Mouse (Mus musculus) frontal cortex, postnatal 10 days (tissue): ENCODE data around the gene Slc22a4.
"Not testable (repeated sequence)": the region's sequence is repeated elsewhere in the genome, so short reads cannot be mapped to it uniquely, and the experiment has no call there.

Experiments used
- DNase-seq, 2 experiments: peaks; one replicate each; pipeline ENCODE4 v3.0.0; 2022; ENCODE audit warnings: low spot score in 2 of 2, mixed read lengths in 1 of 2

The Slc22a4 gene

DNA sequence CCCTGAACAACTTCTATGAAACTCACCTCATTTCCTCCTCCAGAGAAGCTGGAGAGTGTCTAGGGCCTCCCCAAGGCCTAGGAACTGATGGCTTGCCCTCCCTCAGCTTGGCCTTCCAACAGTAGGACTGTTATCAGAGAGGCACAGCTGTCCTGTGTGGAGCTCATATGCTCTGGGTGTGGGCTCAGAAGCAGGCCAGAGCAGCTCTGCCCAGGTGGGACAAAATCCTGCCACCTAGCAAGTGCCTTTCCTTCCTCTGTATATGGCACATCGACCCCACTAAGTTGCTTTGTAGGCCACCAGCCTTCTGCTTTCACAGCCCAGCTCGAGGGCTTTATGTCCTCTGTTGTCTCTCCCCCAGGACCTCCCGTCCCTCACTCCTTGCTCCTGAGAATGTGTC, 23.2 kb downstream of the Slc22a4 start:
- no peak for DNase-seq

DNA sequence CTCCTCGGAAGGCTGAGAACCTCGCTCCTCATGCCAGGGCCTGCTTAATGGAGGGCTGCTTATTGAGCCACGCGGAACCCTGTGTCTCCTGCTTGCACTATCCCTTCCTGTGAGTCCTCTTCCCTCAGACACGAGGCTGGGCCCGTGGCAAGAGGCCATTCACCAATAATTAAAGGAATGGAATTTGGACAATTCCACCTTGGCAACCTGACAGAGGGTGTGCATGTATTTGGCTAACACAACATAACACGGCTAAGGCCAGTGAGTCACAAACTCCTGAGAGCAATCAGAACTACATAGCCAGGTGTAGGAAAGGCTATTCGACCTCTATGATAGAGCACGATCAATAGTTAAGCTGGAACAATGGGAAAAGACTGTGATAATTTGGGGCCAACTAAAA, 23.7 kb downstream of the Slc22a4 start:
- DNase-seq, result no peak

DNA sequence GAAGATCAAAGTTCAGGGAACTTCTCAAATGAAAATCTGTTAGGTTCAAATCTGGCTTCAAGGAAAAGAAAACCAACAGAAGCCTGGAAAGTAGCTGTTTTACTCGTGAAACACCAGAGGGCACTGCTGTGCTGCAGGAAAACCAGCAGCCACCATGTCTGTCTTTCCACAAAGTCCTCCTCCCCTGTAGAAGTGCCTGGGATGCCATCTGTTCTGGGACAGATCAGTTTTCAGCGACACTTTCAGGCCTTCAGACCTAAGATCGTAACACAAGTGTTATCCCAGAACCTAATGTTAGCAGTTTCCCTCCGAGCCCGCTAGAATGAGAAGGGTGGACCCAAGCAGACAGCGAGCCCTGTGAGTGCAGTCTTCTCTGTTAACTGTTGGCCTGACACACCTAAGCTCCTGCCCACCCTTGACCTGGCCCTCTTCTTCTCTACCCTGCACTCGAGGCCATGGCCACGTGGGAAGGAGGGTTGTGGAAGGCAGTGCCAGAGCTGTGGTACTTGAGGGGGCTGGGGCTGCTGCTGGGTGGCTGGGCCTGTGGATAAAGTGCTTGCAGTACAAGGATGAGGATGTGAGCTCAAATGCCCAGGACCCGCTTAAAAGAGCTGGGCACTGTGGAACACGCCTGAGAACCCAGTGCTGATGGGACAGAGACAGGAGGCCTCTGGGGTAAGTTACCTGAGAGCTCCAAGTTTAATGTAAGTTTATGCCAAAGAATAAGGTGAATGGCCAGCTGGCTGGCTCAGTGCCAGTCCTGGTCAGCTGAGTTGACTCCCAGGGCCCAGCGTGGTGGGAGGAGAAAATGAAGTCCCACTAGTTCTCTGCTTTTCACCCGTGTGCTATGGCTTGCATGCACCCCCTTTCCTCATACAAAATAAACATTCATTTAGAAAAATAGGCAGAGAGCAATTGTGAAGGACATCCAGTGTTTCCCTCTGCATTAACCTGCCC, 24.9 kb downstream of the Slc22a4 start:
- peak in 1 of 2 experiments; percentile 60 for DNase-seq

DNA sequence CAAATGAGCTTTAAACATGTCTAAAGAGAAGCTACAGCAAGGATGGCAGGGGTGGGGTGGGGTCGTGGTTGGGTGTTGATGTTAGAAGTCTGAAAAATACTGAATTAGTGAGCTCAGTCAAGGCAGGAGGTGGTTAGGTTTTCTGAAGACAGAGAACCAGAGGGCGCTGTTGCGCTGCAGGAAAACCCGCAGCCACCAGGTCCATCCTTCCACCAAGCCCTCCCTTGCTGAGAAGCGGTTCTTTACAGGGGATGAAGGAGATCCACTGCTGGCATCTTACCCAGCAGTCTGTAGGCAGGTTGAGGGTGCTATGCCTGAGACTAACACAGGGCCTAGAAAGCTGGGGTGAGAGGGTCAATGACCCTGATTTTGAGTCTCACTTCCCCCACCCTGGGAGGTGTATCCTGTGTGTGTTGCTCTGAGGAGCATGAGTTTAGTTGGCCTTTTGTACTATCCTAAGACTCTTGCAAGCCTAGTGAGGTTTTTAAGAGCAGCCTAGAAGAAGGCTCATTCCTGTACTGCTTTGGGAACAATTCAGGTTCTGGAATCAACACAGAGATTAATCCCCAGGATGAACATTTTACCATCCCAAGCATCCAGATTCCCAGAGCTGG, 25.6 kb downstream of the Slc22a4 start:
- peak; percentile 39 to 69 for DNase-seq

DNA sequence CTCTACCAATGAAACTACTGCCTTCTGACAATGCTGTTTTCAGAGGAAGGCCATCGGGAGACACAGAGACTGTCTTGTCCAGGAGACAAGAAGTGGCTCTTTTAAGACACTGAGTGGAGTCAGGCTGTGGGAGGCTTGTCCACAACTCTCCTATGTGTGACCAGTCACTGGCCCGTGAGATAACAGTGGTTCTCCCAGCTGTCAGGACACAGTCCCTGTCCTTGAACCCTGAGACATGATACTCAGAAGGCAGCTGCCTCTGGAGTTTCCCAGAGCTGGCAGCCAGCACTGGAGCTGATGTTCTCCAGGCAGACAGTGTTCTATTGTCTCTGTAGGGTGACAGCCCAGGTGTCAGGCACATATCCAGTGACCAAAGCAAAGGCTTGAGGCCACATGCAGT, 30.2 kb downstream of the Slc22a4 start:
- DNase-seq, result no peak

DNA sequence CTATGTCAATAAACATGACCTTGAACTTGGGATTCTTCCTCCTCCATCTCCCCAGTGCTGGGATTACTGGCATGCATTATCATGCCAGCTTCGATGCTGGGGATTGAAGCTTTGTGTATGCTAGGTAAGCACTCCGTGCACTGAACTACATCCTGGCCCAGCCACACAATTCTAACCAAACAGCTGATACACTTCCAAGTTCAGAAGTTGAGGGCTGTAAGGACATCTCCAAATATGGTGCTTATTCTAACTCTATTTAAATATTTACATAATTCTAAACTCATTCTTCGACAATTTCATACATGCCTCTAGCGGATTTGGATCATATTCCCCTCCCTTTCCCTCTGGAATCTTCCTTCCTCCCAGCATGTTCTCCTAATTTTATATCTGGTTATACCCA, 35.6 kb downstream of the Slc22a4 start:
- DNase-seq, result no peak

DNA sequence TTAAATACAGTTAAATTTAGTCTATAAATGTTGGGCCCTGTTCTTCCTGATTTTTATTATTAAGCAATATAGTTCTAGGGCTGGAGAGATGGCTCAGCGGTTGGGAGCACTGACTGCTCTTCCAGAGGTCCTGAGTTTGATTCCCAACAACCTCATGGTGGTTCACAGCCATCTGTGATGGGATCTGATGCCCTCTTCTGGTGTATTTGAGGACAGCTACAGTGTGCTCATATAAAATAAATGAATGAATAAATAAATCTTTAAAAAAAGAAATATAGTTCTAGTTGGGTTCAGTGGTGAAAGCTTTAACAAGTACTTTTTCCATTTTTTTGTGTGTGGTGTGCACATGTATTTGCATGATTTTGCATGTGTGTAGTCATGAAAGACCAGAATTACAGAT, 38.7 kb downstream of the Slc22a4 start:
- no peak for DNase-seq

DNA sequence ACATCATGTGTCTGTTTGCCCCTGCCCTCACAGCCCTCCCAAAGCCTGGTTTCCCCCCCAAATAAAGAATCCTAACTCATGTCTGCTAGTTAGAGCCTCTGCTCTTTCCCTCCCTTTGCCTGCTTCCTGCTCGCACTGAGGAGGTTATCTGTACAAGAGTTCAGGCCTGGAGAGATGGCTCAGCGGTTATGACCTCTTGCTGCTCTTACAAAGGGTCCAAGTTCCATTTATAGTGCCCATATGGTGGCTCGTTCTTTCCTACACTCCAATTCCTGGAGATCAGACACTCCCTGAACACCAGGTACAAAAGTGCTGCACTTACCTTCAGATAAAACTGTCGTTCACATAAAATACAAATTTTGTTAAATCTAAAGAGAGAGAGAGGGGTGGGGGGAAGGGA, 39.8 kb downstream of the Slc22a4 start:
- DNase-seq, result no peak

DNA sequence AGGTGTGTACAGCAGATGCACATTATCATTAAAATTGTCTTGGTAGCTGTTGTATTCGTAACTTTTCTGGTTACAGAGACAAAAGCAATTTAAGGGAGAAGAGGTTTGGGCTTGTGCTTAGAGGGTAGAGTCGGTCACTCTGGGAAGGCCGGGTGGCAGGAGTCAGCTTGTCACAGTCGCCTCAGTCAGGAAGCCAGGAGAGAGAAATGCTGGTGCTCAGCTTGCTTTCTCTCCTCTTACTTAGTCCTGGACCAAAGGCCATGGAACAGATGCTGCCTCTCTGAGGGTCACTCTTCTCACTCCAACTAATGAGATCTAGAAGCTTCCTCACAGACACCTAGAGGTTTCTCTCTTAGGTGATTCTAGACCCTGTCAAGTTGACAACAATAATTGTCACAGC, 46.5 kb downstream of the Slc22a4 start:
- no peak for DNase-seq

DNA sequence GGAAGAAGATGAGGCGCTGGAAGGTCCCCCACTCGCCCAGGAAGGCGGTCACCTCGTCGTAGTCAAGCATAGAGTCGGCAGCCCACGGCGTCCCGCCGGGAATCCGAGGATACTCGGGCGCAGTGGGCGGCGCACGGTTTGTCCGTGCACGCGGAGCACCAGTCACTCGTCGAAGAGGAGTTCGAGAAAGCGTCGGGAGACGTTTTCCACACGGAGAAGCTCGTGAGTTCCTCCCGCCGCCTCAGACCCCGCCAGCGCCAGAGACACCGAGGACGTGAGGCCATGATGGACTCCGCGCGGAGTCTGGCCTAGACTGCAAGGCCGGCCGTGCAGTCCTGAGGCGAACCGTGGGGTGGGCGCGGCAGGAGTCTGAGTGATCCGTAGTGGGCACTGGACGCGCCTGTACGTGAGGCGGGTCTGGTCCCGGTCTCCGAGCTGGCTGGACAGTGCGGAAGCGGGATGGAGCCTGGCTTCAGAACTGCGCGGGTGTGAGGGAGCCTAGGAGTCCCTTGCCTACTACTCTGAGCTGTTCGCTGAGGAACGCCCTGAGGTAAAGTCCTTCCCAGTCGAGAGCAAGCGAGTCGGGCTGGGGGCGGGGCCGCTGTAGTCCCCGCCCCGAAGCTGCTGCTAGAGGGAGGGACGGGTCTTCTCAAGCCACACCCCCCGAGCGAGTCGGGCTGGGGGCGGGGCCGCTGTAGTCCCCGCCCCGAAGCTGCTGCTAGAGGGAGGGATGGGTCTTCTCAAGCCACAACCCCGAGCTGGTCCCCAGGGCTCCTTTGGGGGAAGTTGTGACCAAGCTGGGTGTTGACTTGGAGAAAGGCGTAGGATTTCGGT, 47.9 kb downstream of the Slc22a4 start, which contains the start of gene Slc22a21:
Gene Slc22a21, minus strand, starts transcription at position 545 of the 834 bp plus-strand sequence.
- peak; percentile 63 for DNase-seq

DNA sequence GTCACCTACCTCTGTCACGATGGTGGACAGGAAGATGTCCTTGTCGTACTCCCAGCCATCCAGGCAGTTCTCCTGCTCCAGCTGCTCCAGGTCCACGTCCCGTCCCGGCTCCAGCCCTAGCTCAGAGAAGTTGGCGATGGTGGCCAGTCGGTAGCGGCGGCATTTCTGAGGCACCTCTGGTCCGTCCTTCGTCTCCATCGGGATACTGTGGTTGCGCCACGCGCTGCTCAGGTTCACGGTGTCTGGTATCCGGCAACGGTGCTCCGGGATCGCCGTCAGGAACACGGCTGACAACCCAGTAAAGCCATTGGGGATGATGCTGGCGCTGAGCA, 48.5 kb downstream of the Slc22a4 start:
- not testable (repeated sequence) for DNase-seq

DNA sequence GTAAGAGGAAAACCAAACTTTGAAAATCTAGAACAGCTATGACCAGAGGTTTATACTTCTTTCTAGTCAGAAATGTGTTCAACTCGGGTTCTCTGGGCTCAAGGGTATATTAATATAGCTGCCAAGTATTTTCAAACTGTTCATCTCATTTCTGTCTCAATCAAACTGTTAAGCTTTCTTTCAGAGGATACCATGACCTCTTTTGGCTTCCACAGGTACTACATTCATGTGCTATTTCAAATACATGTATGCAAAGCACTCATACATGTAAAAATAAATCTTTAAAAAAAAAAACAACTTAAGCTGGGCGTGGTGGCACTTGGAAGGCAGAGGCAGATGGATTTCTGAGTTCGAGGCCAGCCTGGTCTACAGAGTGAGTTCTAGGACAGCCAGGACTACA, 50.2 kb downstream of the Slc22a4 start:
- DNase-seq, result no peak

DNA sequence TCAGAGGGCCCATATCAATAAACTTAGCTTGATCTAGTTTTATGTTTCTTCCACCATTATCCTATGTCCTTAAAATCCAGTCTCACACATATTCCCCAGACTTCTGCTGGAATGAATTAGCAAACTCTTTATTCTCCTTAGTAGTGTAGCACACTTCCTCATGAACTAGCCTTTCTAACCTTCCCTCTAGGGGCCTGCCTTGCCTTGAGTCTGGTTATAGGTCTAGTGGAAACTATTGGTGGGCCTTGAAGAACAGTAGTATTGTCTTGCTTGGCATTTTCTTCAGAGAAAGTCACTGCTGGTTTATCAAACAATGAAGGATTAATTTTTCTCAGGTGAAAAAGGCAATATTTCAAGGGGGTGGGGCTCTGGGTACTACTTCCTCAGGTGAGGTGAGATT, 52.3 kb downstream of the Slc22a4 start:
- DNase-seq, result no peak

DNA sequence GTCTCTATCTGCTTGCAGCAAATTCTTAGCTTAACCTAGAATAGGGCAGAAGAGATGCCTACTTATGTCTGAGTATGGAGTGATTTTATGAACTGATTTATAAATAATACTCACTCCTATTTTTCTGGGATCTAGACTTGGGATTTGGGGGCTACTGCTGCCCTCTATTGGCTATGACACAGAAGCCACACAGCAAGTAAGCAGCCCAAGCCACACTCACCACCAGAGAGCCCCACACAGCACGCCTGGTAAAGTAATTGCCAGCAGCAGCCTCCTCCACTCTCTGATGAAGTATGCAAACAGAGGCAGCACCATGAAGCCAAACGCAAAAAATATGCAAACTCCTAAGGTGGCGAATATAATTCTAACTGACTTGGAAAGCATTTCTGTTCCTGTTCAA, 68.9 kb downstream of the Slc22a4 start:
- DNase-seq, result no peak

DNA sequence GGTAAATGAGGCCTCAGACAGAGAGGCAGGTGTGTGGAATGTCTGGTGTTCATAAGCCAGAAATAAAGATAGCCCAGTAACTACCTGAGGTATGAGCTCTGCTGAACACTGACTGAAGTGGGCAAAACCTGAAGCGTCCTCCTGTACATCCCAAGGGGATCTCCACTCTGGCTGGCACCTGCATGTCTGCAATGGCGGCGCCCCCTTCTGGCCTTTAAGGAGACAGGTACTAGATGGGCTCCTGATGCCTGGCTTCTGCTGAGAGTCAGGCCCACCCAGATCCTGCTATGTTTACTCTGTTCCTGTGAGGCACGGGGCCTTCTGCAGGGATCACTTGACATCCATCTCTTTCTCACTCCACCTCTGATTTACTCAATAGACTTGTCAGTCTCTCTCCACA, 69.7 kb downstream of the Slc22a4 start:
- not testable (repeated sequence) for DNase-seq

DNA sequence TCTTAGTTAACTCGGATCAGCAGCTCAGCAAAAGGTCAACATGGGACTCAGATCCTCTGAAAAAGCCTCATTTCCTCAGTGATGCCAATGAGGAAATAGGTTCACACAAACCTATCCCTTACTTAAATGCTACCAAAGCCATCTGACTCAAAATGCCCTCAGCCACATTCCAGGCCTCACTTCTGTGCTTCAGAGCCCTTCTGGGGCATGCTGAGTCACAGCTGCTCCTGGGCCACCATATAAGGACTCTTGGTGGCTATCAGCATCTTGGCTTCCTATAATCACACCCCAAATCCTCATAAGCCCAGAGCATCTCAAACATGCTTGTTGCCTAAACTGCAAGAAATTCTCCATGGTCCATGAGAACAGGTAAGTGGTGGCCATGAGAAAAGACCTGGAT, 71.3 kb downstream of the Slc22a4 start:
- DNase-seq, result no peak

DNA sequence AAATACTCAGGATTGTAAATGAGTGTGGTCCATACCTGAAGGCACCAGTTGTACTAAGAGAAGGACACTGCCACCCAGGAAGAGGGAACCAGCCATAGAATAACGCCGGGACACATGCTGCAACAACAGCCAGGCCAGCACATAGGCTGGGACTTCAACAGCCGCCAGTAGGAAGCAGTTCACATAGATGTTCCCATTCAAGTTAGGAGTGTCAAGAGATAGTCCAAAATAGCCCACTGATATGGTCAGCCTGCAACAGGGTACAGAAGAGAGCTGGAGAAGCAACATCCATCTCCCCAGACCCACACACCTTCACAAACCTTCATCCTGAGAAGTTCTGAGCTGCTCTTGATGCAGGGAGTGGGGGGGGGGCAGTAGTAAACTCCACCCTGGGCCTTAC, 73.2 kb downstream of the Slc22a4 start:
- no peak for DNase-seq

DNA sequence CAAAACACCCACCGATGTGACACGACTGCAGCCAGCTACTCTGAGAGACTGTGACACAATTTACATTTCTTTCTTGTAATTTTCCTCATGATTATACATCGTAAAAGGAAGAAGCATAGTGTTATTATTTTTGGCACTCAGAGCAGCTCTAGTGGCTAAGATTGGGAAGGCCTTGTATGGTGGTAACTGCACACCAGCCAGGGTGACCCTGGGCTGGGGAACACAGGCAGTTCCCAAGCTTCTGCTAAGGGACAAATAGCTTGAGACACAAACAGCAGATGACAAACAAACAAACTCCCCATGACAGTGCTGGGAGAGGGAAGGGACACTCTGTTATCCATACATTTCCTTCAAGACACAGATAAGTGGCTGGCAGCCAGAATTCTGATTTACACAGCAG, 77.8 kb downstream of the Slc22a4 start:
- DNase-seq, result not testable (repeated sequence)
